Mouse (Mus musculus): ENCODE data around the gene Ptrh2.

Ptrh2 gene

DNA sequence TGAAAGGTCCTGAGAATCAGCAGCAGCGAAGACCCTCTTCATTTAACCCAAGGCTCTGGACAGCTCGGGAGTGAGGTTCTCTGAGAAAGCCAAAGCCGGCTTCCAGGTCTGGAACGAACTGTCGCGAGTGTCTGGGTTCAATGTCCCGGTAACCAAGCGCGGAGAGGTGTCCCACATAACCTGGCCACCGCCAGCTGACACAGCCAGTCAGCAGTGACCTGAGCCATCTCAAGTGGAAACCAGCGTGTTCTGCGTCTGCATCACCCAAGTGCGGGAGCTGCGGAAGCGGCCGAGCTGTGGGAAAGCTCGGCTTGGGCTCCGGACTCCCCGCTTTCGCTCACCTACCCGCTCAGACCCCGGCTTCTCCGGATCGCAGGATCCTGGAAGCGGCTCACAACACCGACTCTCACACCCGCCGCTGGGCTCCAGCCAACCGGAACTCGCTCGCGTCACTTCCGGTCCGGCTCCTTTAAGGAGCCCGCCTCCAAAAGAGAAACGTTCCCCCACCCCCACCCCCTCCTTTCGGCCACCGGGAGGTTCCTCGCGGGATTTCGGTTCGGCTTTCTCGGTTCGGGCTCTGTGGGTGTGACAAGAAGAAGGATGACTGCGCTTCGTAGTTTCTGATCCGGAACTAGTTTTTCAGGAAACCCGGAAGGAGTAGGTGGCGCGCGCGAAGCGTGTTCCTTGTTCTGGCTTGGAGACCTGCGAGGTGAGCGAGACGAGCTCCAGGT is at the start of gene Ptrh2, which contains the start of gene Vmp1:
Ptrh2 (plus strand) TSS at position 591 of the 731 bp plus-strand sequence.
Vmp1 (minus strand) TSS at position 442 of the 731 bp plus-strand sequence.
- no peaks in the 10 kb centered on the region for H3K36me3 ChIP-seq (ENCODE audit: control insufficient read depth, insufficient read depth, low read length, poor library complexity, severe bottlenecking)
- no peaks in the 10 kb centered on the region for H3K27me3 ChIP-seq (ENCODE audit: control insufficient read depth, insufficient read depth, low read length, poor library complexity, severe bottlenecking)
- DNase-seq (ENCODE audit: low read depth, low spot score) = peak; percentile 92

DNA sequence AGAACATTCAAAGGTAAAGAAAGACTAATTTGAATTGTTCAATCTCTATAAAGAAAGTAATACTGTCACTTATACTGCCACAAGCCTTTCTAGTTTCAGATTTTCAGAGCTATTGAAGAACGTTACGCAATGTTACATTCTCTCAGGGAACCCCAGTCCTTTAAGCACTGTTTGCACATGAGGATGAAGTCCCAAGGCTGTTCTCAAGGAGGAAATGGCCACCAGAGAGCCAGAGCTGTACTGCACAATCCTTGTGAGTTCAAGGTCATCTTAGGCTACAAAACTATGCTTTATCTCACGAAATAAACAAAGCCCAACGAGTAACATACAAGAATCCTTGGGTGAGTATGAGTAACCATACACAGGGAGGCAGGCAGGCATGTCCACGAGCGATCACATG is 49.4 kb upstream of the Ptrh2 start:
- Histone ChIP-seq H3K36me3 (ENCODE audit: control insufficient read depth, insufficient read depth, low read length, poor library complexity, severe bottlenecking) (no peaks in the 10 kb centered on the region), H3K27me3 (ENCODE audit: control insufficient read depth, insufficient read depth, low read length, poor library complexity, severe bottlenecking) (no peaks in the 10 kb centered on the region)
- no peak for DNase-seq (ENCODE audit: low read depth, low spot score)

DNA sequence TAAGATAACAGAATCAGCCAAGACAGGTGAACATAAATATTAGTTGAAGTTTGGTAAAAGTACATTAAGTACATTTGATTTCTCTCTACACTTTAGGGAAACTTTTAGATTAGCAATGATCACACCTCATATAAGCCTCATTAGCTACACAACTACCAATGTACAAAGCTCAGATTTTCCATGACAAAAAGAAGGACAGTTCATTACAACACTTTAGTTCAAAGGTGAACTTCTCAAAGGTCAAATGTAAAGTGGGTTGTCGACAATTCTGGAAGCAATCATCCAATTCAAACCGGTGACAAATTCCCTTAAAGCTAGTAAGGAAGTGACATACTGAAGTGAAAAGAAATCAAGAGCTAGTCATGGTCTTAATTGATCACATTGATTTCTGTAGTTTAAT is 46.1 kb upstream of the Ptrh2 start:
- Histone ChIP-seq H3K27me3 (ENCODE audit: control insufficient read depth, insufficient read depth, low read length, poor library complexity, severe bottlenecking) (no peaks in the 10 kb centered on the region), H3K36me3 (ENCODE audit: control insufficient read depth, insufficient read depth, low read length, poor library complexity, severe bottlenecking) (peaks cover 3% of the 10 kb centered on the region; the same call in 1 of the 2 replicates)
- DNase-seq (ENCODE audit: low read depth, low spot score) = no peak

DNA sequence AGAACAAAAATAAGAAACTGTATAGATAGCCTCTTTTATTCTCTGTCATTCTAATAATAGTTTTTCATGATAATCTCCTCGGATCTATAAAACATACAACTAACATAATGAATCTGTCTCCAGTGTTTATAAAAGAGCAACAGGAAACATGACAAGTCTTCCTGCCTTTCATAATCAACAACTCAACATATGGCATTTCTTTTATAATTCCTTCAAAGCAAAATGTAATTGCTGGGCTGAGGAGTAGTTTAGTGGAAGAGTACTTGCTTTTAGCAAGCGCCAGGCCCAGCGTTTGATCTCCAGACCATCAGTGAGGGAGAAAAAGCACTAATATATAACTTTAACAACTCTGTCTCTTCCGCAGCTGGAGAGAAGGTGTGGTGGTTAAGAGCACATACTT is 42.1 kb upstream of the Ptrh2 start:
- DNase-seq (ENCODE audit: low read depth, low spot score) = no peak
- Histone ChIP-seq H3K27me3 (ENCODE audit: control insufficient read depth, insufficient read depth, low read length, poor library complexity, severe bottlenecking) (no peaks in the 10 kb centered on the region), H3K36me3 (ENCODE audit: control insufficient read depth, insufficient read depth, low read length, poor library complexity, severe bottlenecking) (peaks cover 6% of the 10 kb centered on the region)

DNA sequence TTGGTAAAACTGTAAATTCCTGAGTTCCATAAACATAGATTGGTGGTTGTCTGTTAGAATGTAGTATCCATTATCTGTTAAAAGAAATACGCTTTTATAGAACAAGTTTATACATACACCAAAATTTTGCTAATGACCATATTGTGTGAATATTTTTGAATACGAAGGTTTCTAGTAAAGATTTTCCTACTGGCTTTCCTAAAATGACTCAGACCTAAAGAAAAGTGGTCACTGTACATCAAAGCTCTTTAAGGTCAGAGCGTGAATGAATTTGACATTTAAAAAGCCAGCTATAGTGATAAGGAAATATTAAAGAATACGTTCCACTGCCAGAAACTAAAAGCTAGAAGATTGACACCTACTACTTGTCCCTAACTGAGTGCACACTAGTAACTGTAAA is 39.2 kb upstream of the Ptrh2 start:
- no peaks in the 10 kb centered on the region for H3K27me3 ChIP-seq (ENCODE audit: control insufficient read depth, insufficient read depth, low read length, poor library complexity, severe bottlenecking)
- no peak for DNase-seq (ENCODE audit: low read depth, low spot score)
- H3K36me3 ChIP-seq (ENCODE audit: control insufficient read depth, insufficient read depth, low read length, poor library complexity, severe bottlenecking) = peaks cover 6% of the 10 kb centered on the region

DNA sequence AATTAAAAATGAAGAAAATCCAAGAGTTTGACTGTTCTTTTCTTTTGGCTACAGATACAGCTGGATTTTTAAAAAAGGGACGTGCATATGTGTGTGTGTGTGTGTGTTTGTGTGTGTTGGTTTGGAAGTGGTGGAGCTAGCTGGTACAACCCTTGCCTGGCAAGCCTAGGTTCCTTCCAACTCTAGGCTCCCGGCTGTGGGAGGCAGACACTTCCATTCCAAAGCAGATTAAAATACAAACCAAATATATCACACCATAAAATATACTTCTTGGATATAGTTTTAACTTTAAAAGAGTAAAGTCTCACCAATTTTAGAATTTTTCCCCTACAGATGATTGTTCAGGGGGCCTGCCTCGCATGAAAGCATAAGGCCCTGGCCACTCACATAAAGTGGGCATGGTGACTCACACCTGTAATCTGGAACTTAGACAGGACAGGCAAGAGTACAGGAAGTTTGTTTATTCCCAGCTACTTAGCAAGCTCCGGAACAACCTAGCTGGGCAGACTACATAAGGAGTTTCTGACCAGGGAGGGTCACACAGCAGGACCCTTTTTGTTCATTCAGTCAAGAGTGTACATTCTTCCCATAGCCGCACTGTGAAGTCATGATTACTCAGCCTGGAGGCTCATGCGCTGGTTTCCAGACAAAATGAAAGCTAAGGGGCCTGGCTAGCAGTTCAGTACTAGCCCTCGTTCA is 37.5 kb upstream of the Ptrh2 start:
- peaks cover 2% of the 10 kb centered on the region for H3K36me3 ChIP-seq (ENCODE audit: control insufficient read depth, insufficient read depth, low read length, poor library complexity, severe bottlenecking)
- H3K27me3 ChIP-seq (ENCODE audit: control insufficient read depth, insufficient read depth, low read length, poor library complexity, severe bottlenecking) = no peaks in the 10 kb centered on the region
- no peak for DNase-seq (ENCODE audit: low read depth, low spot score)

DNA sequence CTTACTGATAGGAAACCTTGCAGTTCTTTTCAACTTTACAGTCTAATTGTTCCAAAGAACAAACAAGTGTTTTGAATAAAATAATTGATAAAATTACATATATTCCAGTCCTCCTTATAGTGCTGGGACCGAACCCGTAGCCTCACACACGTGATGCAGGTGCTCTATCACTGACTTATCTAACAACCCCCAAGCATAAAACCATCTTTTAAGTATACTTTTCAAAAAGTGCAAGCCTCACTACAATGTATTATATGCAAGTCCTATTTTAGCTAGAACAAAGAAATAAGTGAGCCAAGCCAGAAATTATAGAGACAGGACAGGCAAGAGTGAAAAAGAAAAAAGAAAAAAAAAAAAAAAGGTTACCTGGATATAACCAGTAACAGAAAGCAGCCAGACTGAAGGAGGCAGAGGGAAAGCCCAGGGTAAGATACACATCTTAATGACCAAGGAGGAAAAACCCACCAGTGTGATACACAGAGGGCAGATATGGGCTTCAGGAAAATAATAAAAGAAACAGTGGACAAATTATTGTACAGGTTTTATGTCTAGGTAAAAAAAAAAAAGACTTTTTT is 36.8 kb upstream of the Ptrh2 start:
- no peaks in the 10 kb centered on the region for H3K27me3 ChIP-seq (ENCODE audit: control insufficient read depth, insufficient read depth, low read length, poor library complexity, severe bottlenecking)
- peaks cover 2% of the 10 kb centered on the region for H3K36me3 ChIP-seq (ENCODE audit: control insufficient read depth, insufficient read depth, low read length, poor library complexity, severe bottlenecking)
- no peak for DNase-seq (ENCODE audit: low read depth, low spot score)

DNA sequence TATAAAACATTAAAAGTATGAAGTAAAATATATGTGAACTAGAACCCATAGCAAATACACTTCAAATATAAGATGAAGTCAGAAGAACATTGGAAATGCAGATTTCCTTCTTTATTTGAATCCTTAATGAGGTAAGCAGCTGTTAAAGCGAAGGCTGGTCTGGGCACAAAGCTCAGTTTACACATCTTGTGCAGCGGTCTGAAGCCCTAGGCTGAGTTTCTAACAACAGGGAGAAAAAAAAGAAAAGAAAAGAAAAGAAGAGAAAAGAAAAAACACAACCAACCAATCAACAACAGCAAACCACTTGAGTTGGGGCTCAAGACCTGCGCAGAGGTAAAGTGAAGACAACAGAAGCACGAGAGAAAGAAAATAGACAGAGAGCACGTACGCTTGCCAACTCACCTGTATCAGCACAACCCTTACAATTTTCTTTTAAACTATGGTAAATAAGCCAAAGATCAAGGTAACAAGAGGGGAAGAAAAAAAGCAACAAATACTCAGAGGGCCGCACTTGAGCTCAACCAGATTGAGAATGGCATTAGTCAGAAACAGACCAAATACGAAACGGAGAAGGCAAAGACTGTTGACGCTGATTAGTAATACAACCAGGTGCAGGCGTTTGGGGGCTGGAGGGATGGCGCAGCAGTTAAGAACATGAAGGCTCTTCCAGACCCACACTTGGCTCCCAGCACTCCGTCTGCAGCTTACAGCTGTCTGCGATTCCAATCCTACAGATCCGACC is 35.9 kb upstream of the Ptrh2 start:
- peaks cover 2% of the 10 kb centered on the region for H3K36me3 ChIP-seq (ENCODE audit: control insufficient read depth, insufficient read depth, low read length, poor library complexity, severe bottlenecking)
- DNase-seq (ENCODE audit: low read depth, low spot score) = no peak
- H3K27me3 ChIP-seq (ENCODE audit: control insufficient read depth, insufficient read depth, low read length, poor library complexity, severe bottlenecking) = no peaks in the 10 kb centered on the region

DNA sequence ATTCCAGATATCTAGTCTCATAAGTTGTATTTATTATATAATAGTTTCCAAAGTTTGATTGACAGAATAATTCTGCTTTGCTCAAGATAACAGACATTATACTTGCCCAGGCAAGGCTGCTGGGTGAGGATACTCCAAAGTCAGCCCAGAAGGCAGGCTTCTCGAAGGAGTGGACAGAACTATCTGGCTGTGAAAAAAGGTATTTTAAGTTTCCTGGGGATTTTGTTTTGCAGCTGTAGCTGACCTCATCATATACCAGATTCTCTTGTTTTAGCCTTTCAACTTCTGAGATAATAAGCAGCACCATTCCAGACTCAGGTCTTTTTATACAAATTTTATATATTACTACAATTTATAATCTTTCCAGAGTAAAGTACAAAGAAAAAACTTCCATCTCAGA is 34.2 kb upstream of the Ptrh2 start:
- DNase-seq (ENCODE audit: low read depth, low spot score) = no peak
- H3K36me3 ChIP-seq (ENCODE audit: control insufficient read depth, insufficient read depth, low read length, poor library complexity, severe bottlenecking) = 0 out of 2 replicates have a peak, but pooled peaks cover 1% of the 10 kb centered on the region

DNA sequence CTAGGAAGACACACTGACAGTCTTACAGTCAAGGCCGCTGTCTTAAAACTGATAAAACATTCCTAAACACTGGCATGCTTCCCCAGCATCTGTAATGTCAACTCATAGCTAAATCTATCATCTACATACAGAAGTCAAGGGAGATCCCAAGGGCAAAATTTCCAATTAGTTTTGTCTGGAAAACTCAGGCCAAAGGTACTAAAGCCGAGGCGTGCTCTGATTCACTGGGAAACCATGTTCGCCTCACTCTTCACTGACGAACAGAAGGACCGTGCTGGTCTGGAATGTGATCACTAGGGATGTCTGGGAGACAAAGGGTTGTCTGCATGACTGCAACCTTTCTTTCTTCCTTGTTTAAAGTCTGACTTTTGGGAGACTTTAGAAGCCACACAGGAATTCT is 33.1 kb upstream of the Ptrh2 start:
- Histone ChIP-seq H3K27me3 (ENCODE audit: control insufficient read depth, insufficient read depth, low read length, poor library complexity, severe bottlenecking) (no peaks in the 10 kb centered on the region), H3K36me3 (ENCODE audit: control insufficient read depth, insufficient read depth, low read length, poor library complexity, severe bottlenecking) (0 out of 2 replicates have a peak, but pooled peaks cover 1% of the 10 kb centered on the region)
- no peak for DNase-seq (ENCODE audit: low read depth, low spot score)

More for the DNA sequence above, 34.2 kb upstream of the Ptrh2 start:
- no peaks in the 10 kb centered on the region for H3K27me3 ChIP-seq (ENCODE audit: control insufficient read depth, insufficient read depth, low read length, poor library complexity, severe bottlenecking)

DNA sequence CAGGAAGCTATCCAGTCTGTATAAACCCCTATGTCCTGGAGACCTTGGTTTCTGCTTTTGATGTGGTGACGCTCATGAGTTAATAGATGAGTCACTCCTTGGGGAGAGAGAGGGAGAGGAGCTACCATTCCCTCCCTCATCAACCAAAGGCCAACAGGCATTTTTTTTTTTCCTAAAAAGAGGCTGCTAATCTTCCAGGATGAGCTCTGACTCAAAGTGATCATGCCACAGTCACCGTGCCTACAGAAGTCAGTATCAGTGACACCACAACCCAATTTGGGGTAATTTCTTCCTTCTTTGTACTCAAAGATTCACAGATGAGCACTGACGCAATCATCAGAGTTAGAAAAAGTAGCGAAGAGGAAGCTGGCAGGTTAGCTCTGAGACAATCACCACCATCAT is 31.2 kb upstream of the Ptrh2 start:
- no peaks in the 10 kb centered on the region for H3K27me3 ChIP-seq (ENCODE audit: control insufficient read depth, insufficient read depth, low read length, poor library complexity, severe bottlenecking)
- no peak for DNase-seq (ENCODE audit: low read depth, low spot score)
- H3K36me3 ChIP-seq (ENCODE audit: control insufficient read depth, insufficient read depth, low read length, poor library complexity, severe bottlenecking) = peaks cover 3% of the 10 kb centered on the region; the same call in 1 of the 2 replicates

DNA sequence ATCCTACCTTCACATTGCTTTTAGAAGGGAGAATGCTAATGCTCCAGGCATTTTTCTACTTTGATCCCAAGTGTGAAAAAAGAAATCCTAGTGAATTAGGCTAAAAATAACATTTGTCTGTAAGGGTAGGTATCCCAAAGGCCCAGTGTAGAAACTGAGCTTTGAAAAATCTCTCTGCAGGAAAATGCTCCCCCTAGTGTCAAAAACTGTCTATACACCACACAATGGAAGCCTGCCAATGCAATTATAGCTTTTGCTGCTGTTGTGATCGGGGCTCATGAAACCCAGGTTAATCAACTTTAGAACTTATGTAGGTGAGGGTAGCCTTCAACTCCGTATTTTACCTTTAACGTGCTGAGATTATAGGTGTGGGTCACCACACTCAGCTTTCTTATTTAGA is 30.3 kb upstream of the Ptrh2 start:
- Histone ChIP-seq H3K27me3 (ENCODE audit: control insufficient read depth, insufficient read depth, low read length, poor library complexity, severe bottlenecking) (no peaks in the 10 kb centered on the region), H3K36me3 (ENCODE audit: control insufficient read depth, insufficient read depth, low read length, poor library complexity, severe bottlenecking) (peaks cover 3% of the 10 kb centered on the region)
- peak; percentile 79 for DNase-seq (ENCODE audit: low read depth, low spot score)

DNA sequence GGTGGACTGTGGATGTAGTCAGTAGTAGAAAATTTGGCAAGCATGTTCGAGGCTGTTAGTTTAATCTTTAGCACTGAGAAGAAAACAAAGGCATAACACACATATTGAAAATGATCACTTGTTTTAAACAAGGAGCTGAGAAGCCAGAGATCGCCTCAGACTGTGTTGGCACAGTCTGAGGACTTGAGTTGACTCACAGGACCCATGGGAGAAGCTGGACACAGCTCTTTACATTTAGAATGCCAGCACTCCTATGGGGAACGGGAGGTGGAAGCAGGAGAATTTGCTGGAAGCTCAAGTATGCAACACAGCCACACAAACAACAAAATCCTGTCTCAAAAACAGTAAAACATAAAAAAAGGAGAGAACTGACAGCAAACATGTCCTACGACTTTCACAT is 29.7 kb upstream of the Ptrh2 start:
- DNase-seq (ENCODE audit: low read depth, low spot score) = no peak
- no peaks in the 10 kb centered on the region for H3K27me3 ChIP-seq (ENCODE audit: control insufficient read depth, insufficient read depth, low read length, poor library complexity, severe bottlenecking)

DNA sequence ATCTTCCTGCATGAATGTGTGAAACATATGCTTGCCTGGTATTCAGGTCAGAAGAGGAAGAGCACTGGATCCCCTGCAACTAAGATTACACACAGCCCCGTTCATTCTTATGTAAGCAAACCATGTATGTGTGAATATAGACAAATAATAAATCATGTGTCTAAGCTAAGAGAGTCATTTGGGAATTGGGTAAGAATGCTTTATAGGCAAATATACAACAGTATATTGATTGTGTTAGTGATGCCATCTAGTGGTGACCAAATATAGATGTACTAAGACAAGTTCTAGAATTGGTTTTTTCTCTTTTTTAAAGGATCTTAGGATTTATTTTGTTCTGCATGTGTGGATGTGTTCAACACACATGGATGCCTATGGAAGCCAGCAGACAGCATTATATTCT is 28.1 kb upstream of the Ptrh2 start:
- peak; percentile 73 for DNase-seq (ENCODE audit: low read depth, low spot score)
- H3K36me3 ChIP-seq (ENCODE audit: control insufficient read depth, insufficient read depth, low read length, poor library complexity, severe bottlenecking) = peaks cover 8% of the 10 kb centered on the region
- H3K27me3 ChIP-seq (ENCODE audit: control insufficient read depth, insufficient read depth, low read length, poor library complexity, severe bottlenecking) = no peaks in the 10 kb centered on the region

More for the DNA sequence above, 29.7 kb upstream of the Ptrh2 start:
- H3K36me3 ChIP-seq (ENCODE audit: control insufficient read depth, insufficient read depth, low read length, poor library complexity, severe bottlenecking) = peaks cover 5% of the 10 kb centered on the region

Data from splenic B cell, adult 2 months (primary cell).